Mouse (Mus musculus) bone marrow, adult 2 months (tissue): ENCODE measurements around the gene Uvrag.

ENCODE experiments used
- CTCF ChIP-seq: fragments of 200-500 bp; IDR thresholded peaks from 2 replicates; pipeline ENCODE4 v1.5.1; 2011; ENCODE audit warnings: low read length, control low read depth; ENCODE audit not compliant: control insufficient read depth, insufficient read depth
- POLR2A ChIP-seq: fragments of 200-500 bp; IDR thresholded peaks from 2 replicates; pipeline ENCODE4 v1.6.1; 2011; ENCODE audit warnings: low read depth, mild to moderate bottlenecking, control low read depth, low read length, borderline replicate concordance; ENCODE audit not compliant: control insufficient read depth

DNA sequence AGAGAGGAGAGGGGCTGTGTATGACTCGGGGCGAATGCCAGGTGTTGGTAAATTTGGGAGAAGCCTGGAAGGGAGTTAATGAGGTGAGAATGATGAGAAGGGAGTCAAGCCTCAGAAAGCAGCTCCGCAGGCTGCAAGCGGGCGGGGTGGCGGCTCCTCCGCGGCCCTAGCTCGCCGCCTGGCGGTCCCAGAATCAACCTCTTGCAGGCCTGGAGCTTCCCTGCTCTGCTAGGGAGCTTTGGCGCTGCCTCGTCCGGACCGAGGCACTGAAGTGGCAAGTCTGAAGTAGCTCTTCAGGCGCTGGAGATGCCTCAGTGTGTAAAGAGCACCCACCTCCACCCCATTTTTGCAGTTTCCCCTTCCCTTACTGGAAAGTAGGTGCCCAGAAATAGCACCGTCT, 303.0 kb downstream of the Uvrag start:
- TF ChIP-seq POLR2A = no peak
- TF ChIP-seq CTCF = peak; percentile 39; the same call in 1 of the 2 replicates
